Mouse (Mus musculus): ENCODE results near the gene Cyp2w1.
A peak's percentile ranks its signal among the peaks of the same experiment; 100 is the strongest.
"Not testable (repeated sequence)": the region's sequence is repeated elsewhere in the genome, so short reads cannot be mapped to it uniquely, and the experiment has no call there.

Cyp2w1 gene

GRCm38 (mm10) chr5:139332590-139333272, 19.7 kb upstream of the Cyp2w1 start:
- DNase-seq (ENCODE audit: low spot score in 2 of 2) = no peak

GRCm38 (mm10) chr5:139333301-139334013, 19.0 kb upstream of the Cyp2w1 start:
- no peak for DNase-seq (ENCODE audit: low spot score in 2 of 2)

DNA sequence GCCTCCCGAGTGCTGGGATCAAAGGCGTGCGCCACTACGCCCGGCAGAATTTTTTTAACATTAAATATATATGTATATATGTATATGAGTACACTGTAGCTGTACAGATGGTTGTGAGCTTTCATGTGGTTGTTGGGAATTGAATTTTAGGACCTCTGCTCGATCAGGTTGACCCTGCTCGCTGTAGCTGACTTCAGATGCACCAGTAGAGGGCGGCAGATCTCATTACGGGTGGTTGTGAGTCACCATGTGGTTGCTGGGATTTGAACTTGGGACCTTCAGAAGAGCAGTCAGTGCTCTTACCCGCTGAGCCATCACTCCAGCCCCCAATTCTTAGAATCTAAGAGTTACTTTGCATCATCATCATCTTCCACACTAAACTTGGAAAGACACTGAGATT, 18.0 kb upstream of the Cyp2w1 start:
- not testable (repeated sequence) for DNase-seq (ENCODE audit: low spot score in 2 of 2)

DNA sequence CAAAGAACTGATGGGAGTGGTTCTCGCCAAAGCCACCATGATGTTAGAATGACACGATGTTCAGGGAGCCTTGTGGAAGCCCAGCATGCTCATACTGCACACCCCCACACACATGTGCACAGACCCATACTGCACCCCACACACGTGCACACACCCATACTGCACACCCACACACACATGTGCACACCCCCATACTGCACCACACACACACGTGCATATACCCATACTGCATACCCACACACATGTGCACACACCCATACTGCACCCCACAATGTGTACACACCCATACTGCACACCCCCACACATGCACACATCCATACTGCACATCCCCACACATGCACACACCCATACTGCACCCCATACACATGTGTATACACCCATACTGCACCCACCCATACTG, 16.8 kb upstream of the Cyp2w1 start:
- no peak for DNase-seq (ENCODE audit: low spot score in 2 of 2)

DNA sequence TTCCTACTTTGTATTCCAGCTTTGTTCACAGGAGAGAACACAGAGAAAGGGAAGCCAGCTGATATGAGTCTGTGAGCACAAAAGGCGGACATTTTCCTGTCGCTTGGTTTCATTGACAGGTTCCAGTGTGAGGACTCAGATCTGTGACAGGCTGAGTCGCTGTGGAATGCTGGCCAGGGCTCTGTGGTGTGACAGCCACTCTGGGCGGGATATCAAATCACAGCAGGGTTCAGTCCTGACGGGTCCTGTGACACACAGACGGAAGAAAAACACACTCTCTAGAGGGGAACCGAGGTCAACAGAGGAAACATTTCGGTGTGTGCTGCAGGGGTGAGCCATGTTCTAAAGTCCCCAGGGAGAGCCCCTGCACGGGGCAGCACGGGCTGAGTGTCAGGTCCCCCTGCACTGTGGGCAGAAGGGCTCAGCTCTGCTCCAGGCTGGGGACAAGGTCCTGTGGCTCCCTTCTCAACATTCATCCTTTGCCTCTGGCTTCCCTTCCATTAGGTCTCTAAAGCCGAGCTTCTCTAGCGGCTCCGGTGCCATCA, 14.5 kb upstream of the Cyp2w1 start:
- DNase-seq (ENCODE audit: low spot score in 2 of 2) = no peak

DNA sequence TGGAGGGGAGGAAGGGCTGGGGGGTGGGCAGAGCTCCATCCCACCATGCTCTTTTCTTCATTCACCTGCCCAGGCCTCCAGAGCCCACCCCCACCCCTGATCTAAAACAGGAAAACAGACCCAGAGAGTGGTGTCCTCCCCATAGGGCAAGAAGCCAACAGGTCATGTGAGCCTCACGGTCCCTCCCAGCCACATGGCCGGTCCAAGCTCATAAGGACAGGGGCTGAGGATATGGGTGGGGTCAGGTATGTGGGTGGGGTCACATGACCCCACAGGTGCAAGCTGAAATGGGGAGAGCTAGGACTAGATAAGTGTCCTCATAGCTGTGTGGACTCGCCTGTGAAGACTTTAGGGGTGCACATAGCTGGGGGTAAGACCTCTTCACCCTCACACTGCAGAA, 14.0 kb upstream of the Cyp2w1 start:
- DNase-seq (ENCODE audit: low spot score in 2 of 2) = no peak

- DNase-seq (ENCODE audit: low spot score in 2 of 2) = no peak
These were observed 13.5 kb upstream of the Cyp2w1 start for GRCm38 (mm10) chr5:139338891-139339290.

DNA sequence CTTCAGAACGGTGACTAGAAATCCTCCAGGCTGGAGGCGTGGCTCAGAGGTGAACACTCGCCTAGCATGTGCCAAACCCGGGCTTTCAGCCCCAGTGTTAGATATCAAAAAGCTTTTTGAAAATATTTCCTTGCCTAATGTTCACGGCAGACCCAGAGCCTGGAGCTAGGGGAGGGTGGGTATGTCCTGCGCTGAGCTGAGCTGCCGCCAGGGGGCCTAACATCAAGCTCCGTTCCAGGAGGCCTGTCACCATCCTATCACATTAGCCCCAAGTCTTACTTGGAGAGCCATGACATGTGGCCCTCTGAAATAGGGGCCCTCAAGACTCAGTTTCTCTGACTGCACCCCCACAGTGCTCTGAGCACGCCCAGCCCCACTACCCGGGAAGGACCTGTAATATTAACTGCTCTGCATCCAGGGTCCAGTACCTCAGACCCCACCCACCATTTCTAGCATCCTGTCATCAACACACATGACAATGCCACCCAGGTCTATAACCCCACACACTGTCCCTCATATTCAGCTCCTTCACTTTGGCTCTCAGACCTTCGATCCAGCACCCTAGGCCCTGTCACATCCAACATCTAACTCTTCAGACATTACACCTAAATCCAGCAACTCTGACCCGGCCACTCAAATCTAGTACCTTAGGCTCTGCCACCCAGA, 8.3 kb upstream of the Cyp2w1 start:
- peak; percentile 71 to 85 for DNase-seq (ENCODE audit: low spot score in 2 of 2)

GRCm38 (mm10) chr5:139344687-139345363, 7.6 kb upstream of the Cyp2w1 start:
- DNase-seq (ENCODE audit: low spot score in 2 of 2) = peak; percentile 92 to 95

- DNase-seq (ENCODE audit: low spot score in 2 of 2) = no peak
These were observed 7.1 kb upstream of the Cyp2w1 start for GRCm38 (mm10) chr5:139345364-139345714.

DNA sequence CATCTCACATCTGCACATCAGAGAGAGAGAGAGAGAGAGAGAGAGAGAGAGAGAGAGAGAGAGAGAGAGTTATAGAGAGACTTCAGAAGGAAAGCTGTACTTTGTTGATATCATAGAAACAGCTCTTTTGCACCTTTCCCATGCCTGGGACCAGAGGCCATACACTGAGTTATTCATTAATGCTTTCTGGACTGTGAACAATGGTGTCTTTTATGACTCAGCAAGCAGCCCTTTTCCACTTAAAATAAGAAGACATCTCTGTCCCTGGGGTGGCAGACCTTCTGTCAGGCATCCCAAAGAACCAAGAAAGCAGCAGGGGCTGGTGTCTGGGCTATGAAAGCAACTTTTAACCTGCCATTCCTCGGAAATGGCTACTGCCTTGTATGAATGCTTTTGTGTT, 5.2 kb upstream of the Cyp2w1 start:
- no peak for DNase-seq (ENCODE audit: low spot score in 2 of 2)

- no peak for DNase-seq (ENCODE audit: low spot score in 2 of 2)
These were observed 2.7 kb upstream of the Cyp2w1 start for GRCm38 (mm10) chr5:139349713-139350112.

- DNase-seq (ENCODE audit: low spot score in 2 of 2) = no peak
These were observed 1.3 kb upstream of the Cyp2w1 start, which contains the start of gene Cox19 for GRCm38 (mm10) chr5:139351134-139351533. Gene Cox19, minus strand, starts transcription at chr5:139351418.

DNA sequence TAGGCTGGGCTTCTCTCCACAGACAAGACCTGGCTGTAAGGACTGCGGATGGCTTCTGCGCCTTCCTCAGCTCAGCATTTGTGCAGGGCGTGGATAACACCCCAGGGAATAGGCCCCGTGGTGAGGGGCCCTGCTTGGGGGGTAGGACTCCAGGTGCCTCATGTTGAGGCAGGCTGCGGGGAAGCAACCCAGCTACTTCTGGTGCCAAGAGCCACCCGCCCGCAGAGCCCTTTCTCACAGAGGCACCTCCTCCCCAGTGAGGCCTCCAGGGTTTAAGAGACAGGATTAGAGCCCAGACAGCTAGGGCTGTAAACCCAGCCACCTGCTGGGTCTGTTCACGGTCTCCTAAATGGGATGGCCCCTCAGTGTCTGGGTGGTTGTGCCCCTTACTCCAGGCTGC, 789 bp upstream of the Cyp2w1 start:
- DNase-seq (ENCODE audit: low spot score in 2 of 2) = peak; percentile 68 to 69

DNA sequence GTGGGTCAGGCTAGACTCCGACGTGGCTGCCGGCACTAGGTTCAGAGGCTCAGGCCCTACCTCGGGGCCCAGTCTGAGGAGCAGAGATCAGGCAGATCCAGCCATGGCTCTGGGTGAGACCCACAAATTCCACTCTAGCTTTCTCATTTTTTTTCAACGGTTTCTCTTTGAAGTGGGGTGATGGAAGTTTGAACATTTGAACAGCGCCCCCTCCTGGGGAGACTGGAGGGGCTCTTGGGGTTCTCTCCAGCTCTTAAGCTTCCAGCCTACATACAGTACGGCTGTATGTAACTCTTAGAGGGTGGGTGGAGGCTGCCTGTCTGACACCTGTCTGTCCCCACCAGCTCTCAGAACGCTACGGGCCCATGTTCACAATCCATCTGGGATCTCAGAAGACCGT, 1.1 kb downstream of the Cyp2w1 start:
- peak; percentile 52 to 86 for DNase-seq (ENCODE audit: low spot score in 2 of 2)

DNA sequence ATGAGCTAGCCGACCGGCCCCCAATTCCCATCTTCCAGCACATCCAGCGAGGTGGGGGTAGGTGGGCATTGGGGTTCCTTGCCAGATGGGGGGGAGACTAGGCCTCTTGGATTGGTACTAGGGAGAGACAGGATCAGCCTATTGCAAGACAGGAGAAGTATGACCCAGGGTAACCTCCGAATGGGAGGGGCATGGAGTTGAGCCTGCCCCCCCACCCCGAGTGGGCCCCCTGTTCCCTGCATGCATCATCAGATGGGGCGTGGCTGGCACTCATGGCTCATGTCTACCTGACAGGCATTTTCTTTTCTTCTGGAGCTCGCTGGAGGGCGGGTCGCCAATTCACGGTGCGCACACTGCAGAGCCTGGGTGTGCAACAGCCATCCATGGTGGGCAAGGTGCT, 1.5 kb downstream of the Cyp2w1 start:
- no peak for DNase-seq (ENCODE audit: low spot score in 2 of 2)

- DNase-seq (ENCODE audit: low spot score in 2 of 2) = peak; percentile 42 to 78
These were observed 2.9 kb downstream of the Cyp2w1 start for GRCm38 (mm10) chr5:139355235-139355772.

DNA sequence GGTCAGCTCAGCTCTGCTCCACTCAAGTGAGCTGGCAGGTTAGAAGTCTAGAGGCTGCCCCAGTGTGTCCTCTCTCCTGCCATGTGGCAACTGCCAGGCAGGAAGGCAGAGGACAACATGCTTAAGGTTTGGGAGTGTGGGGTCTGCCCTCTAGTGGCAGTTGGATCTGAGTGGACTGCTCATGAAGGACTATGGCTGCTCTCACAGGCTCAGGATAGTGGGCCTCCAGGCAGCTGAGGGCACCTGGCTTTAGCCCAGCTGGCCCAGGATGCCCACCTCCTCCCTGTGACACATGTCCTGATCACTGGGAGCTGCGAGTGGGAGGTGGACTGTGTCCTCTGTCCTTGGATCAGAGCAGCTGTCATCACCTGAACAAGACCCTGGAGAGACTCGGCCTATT, 6.2 kb downstream of the Cyp2w1 start:
- peak in 1 of 2 experiments; percentile 56 for DNase-seq (ENCODE audit: low spot score in 2 of 2)

DNA sequence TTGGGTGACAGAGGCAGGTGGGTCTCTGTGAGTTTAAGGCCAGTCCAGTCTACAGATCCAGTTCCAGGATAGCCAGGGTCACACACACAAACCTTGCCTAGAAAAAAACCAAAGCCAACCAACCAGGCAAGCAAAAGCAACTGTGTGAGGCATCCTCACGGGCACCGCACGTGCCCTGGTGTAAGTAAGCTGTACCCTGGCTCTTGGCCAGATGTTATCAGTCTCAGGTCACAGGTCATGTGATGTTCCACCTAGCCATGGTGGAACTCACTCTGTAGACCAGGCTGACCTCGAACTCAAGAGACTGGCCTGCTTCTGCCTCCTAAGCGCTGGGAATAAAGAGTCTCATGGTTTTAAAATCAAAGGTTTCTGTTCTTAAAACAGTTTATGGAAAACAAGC, 6.8 kb downstream of the Cyp2w1 start:
- DNase-seq (ENCODE audit: low spot score in 2 of 2) = no peak

GRCm38 (mm10) chr5:139363858-139364257, 11.4 kb downstream of the Cyp2w1 start:
- no peak for DNase-seq (ENCODE audit: low spot score in 2 of 2)

GRCm38 (mm10) chr5:139364260-139364910, 12.0 kb downstream of the Cyp2w1 start:
- DNase-seq (ENCODE audit: low spot score in 2 of 2) = peak; percentile 66 to 87
